Mouse (Mus musculus) CD4-positive helper T cell, adult 2 months (primary cell): ENCODE data around the gene Ctnnbip1.
"Not testable (repeated sequence)": the region's sequence is repeated elsewhere in the genome, so short reads cannot be mapped to it uniquely, and the experiment has no call there.

Source experiments
- DNase-seq: peaks from one replicate; pipeline ENCODE4 v3.0.0-alpha.2; 2012; ENCODE audit warnings: low read depth, missing footprints, low spot score

Gene Ctnnbip1

DNA sequence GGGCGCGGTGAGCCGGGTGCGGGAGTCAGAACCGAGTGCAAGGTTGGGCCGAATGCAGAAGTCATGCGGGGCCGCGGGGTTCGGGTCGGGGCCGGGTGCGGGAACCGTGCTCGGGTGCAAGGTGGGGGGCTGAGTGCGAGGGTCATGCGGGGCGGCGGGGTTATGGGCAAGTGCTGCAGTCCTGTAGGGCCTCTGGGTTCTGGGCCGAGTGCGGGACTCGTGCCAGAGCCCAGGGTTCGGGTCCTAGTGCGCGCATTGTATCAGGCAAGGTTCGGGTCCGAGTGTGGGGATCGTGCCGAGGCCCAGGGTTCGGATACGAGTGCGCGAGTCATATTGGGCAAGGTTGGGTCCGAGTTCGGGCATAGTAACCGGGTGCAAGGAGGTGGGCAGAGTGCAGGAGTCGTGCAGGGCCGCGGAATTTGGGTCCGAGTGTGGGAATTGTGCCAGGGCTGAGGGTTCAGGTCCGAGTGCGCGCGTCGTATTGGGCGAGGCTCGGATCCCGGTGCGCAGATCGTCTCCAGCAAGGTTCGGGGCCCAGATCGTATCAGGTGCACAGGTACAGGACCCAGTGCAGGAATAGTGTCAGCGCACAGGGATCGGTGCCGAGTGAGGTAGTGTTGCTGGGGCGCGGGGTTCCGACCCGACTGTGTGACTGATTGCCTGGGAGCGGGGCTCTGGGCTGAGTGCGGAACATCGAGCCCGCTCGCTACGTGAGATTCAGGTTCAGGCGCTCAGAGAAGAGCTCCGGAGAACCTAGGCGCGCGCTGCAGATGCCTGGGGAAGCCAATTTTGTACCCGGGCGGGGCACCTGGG is 69.0 kb downstream of the Ctnnbip1 start:
- DNase-seq = peak; percentile 20

DNA sequence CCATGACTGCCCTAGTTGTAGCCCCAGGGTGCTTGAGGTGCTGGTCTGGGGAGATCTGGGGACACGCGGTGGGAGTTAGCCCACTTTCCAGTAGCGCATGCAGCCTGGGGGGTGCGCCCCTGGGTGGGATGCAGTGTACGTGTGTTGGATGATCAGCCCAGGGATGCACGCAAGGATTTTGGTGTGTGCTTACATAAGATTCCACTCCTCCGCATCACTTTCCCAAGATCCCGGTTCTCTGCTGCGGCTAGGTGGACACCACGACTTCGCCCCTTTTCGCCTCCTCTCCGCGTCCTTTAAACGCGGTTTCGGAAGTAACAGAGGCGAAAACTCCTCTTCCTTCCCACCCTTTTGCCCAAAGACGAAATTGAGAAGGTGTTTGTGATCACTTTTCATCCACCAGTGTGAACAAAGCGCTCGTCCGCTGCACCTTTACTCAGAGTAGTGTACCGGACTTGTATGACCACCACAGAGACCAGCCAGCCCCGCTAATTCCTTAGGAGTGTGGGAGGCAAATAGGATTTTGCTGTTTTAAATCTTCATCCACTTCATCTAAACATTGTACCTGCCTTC is 69.6 kb downstream of the Ctnnbip1 start:
- no peak for DNase-seq

DNA sequence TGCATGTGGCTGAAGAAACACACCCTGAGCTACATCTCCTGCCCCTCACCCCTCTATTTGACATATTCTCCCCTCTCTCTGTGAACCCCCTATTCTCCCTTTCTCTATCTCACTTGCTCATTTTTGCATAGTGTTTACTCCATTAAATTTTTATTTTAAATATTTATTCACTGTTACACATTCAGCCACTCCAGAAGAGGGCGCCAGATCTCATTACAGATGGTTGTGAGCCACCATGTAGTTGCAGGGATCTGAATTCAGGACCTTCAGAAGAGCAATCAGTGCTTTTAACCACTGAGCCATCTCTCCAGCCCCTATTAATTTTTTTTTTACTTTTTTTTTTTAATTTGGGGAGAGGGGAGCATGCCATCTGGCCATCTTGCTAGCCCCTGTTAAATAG is 72.2 kb downstream of the Ctnnbip1 start:
- DNase-seq = no peak

DNA sequence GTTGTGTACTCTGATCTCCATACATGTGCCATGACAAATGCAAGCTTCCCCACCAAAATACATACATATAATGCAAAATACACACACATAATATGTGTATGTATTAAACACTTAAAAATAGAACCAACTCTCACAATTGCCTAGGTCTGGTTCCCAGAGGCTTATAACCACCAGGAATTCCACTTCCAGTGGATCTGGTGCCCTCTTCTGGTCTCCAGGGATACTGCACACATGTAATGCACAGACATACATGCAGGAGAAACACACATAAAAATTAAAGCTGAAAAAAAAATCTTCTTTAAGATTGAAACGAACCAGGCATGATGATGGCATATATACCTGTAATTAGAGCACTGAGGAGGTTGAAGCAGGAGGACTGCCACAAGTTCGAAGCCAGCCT is 73.5 kb downstream of the Ctnnbip1 start:
- no peak for DNase-seq

DNA sequence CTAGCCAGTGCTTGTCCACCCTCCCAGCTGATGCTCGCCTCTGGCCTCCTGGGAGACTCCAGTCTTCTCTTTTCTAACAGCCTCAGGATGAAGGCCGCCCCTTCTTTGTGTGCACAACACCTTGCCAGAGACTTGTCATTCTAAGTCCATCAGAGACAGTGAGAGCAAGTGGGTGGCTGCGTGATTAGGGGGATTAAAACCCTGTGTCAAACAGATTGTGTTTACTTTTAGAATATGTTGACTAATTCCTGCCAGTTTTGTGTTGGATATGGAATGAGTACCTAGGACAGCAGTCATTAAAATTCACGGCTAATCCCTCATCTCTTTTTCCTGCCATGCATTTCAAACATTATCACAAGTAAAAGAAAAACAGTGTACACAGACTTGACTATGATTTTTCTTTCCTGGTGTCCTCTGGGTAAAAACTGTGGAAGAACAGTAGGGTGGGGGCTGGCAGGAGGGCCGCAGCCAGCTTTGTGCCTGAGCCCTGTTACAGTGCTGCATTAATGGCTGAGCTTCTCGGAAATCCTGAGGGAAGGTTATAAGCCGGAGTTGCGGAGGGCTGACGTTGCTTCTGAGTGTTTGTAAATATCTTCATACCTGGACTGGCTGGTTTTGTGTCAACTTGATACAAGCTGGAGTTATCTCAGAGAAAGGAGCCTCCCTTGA is 77.0 kb downstream of the Ctnnbip1 start:
- DNase-seq = no peak

DNA sequence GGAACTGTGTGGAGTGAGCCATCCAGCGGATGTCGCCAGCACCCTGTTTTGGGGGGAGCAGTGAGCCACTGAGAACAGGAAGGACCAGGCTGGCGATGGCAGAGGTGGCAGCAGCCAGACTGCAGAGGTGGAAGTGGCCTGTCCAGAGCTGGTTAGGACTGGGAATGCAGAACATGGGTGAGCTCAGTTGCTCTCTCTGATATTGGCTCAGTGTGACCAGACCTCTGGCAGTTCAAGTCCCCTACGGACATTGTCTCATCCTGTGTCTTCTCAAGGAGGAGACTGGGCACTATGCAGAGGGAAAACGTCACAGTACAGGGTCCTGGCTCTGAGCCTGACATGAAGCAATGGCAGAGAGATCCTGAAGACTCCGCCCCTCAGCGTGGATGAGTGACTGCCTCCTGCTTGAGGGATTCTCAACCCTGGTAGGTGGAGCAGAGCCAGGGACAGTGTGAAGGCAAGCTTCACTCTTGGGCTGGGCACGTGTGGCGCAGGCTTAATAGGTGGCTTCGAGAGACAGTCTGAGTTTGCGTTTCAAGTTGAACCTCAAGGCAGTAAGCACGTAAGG is 79.7 kb downstream of the Ctnnbip1 start:
- no peak for DNase-seq

DNA sequence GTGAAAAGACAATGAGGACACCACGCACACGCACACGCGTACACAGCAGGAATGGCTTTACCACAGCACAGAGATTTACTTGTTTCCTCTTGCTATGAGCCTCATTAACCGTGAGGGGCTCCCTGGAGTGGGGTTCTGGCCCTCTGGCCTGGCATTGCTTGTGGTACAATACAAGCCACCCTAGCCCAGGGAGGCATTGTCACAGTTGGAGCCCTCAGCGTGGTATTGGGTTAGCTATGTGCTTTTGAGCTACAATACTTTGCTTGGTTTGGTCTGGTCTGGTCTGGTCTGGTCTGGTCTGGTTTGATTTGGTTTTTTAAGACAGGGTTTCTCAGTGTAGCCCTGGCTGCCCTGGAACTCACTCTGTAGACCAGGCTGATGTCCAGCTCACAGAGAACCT is 81.5 kb downstream of the Ctnnbip1 start:
- DNase-seq = no peak

DNA sequence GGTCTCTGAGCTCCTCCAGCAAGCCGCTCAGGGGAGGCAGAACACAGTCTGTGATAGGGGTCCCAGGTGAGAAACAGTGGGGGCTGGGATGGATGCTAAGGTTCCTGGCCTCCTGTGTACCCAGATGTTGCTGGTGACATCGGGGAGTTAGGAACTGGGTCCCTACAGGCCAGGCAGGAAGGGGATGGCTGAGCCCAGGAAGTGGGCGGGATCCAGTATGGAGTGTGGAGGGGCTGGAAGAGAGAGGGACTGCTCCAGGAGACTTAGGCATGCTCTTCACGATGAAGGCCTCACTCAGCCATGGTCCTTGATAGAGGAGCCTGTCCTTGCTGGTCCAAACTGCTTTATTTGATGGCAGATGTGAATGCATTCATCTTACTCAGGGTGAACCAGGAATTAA is 82.1 kb downstream of the Ctnnbip1 start:
- DNase-seq = no peak

DNA sequence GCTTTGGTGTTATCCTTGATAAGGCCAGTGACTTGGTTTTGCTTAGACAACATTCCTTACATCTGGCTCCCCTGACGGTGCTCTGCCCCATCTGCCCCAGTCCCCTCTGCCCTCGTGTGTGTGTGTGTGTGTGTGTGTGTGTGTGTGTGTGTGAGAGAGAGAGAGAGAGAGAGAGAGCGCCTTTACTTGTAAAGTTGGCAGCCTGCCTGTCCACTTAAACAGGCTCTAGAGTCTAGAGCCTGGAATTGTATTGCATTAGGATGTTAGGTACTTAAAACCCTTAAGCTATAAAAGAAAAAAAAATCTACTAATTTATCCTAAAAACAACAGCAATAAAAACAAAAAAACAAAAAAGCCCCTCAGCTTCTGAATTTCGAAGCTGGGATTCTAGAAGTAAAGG is 83.4 kb downstream of the Ctnnbip1 start:
- no peak for DNase-seq

DNA sequence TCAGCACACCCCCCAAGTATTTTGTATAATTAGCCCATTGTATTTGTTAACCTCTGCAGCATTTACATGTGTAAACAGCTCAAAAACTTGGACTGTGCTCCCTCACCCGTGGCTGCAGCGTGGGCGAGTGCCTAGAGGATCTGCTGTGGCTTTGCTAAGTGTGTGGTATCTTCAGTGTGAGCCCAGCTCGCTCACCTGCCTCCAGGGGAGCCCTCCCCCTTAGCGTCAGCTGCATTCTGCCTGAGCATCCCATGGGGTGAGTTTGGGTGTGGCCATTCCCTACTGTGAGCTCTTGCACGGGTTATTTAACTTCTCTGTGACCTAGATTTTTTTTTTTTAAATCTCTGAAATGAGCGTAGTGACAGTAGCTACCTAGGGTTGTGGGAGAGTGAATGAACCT is 84.2 kb downstream of the Ctnnbip1 start:
- no peak for DNase-seq

DNA sequence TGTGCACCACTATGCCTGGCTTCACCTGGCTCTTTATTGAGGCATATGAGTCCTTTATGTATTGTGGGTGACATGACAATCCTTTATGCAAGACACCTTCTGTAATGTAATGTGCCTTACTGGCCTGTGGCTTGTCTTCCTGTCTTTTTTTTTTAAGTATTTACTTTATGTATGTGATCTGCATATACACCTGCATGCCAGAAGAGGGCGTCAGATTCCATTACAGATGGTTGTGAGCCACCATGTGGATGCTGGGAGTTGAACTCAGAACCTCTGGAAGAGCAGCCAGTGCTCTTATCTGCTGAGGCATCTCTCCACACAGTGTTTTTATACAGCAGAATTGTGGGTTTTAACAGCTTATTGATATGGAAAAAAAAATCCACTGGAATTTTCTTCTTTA is 85.8 kb downstream of the Ctnnbip1 start:
- DNase-seq = no peak

DNA sequence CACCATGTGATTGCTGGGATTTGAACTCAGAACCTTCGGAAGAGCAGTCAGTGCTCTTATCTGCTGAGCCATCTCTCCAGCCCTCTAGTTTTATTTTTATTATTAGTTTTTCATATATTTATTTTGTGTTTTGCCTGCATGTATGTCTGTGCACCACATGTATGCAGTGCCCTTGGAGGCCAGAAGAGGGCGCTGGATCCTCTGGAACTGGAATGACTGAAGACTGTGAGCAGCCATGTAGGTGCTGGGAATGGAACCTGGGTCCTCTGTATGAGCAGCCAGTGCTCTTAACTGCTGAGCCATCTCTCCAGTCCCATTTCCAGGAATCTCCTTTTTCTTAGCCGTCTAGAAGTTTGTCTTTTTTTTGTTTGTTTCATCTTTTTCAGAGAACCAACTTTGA is 86.5 kb downstream of the Ctnnbip1 start:
- no peak for DNase-seq

DNA sequence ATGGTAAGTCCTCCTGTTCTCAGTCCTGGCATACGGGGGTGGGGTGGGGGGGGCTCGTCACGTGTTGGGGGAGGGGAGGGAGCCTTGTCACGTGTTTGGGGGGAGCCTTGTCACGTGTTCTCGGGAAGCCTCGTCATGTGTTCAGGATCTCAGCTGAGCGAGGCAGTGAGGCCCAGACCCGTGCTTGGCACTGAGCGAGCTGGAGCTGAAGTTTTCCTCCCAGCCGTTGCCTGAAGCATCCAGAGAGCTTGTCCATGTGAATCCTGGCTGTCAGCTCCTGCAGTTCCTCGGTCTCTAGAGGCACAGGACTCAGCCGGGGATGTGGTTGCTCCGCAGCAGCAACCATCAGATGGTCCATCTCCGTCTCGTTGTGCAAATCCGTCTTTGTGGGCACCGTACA is 88.0 kb downstream of the Ctnnbip1 start:
- no peak for DNase-seq

DNA sequence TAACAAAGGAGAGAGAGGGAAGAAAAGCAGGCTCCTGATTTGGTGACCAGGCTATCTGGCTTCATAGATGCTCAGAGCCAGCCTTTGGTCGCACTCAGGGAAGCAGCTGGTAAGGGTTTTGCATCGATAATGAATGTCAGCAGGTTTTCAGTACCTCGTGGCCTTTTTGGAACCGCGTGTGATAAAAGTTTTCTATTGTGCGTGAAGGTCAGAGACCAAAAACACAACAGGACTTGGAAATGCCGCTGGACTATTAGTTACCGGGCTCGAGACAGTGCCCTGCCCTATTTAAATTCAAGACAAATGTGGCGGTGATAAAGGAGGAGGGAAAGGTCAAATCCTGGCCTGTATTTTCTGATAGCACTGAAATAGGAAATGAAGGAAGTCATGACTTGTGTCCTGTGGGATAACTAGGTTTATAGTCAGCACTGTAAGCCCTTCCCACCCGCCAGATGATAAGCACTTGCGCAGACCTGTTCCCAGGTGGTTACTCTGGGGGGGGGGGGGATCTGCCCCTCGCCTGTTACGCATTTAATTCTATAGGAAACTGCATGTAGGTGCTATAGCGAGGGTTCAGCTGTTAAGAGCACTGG is 88.8 kb downstream of the Ctnnbip1 start:
- no peak for DNase-seq

DNA sequence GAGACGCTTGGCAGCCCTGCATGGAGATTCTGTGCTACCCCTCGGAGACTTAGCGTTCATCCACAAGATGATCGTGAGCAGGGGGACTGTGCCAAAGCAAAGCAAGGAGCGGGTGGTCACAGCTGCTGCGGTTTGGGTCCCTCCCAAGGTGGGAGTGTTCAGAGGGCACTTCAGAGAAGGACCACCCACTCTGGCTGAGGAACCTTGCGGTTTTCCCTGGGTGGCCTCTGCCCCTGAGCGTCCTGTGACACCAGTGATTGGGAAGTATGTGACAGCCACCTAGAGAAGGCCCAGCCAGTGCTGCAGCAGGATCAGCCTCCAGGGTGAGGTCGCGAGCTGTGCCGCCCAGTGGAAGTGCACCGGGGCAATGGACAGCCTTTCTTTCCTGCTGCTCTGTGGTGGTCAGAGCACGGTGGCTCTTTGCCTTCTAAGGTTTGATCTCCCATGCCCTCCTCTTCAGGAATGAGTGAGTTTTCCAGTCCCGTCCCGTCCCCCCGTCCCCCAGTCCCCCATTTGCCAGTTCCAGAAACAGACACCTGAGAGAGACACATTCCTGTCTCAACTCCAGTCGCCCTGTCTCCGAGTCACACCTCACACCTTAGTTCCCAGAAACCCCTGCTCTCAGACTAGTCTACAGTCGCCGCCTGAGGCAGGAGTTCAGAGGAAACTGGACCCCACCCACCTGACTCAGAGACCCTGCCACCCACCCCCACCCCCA is 89.7 kb downstream of the Ctnnbip1 start:
- no peak for DNase-seq

DNA sequence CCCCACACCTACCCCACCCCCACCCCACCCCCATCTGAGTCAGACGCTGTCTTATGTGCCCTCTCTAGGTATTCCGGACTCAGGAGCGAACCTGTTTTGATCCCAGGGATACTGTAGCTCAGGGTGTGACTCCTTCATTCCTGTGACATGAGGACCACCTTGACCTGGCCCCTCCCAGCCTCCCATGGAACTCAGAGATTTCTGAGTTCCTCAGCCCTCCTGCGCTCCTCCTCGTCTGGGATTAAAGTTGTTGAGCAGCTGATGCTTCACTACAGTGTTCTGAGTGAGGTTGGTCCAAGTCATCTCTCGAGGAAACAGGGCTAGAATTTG is 90.2 kb downstream of the Ctnnbip1 start:
- no peak for DNase-seq

DNA sequence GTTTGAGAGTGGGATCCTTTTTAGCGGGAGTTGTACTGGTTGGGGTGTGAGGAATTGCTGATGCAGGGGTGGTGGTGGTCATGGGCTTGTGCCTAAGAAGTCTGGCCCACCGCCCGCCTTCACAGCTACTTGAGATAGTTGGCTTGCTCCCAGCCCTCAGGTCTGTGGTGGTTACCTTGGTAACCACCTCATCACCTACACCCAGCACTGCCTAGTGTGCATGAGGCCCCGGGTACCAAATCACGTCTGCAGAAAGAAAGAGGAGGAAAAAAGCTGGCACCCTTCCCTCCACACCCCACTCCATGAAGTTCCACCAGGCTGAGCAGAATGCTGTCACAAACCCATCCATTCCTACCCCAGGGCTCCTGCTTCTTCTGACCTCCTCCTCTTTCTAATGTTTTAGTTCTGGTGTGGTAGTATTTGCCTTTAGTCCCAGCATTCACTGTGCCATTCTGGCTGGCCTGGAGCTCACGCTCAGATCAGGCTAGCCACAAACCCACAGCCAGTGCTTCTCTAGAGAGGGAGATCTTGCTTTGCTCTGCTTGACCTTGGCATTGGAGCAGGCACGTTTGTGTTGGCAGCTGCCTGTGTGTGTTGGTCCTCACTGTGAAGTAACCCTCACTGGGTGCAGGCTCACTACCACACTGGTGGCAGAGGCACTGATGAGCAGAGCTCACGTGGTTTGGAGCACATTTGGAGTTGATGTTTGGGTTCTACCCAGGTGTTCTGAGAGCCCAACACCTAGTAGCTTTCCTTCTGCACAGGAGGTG is 91.4 kb downstream of the Ctnnbip1 start:
- DNase-seq = no peak

DNA sequence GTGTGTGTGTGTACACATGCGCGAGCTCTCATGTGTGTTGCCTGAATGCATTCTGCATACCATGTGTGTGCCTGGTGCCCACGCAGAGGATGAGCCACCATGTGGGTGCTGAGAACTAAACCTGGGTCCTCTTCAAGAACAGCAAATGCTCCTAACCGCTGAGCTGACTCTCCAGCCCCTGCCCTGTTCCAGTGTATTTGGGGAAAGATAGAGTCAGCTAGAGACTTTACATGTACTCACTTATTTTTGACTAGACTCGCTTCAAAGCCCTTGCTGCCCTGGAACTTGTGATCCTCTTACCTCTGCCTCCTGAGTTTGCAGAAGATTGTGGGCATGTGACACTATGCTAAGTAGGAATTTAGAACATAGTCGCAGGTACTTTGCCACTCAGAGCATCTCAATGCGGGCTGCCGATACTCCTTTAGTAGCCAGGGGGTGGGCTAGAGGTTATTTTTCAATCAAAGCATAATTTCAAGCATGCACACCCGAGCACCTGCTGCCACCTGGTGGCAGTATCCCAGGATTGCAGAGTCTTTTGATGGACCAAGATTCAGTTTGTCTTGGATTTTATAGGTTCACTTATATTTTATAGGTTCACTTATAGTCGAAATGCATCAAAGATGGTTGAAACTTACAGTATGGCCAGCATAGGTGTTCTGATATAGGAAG is 93.5 kb downstream of the Ctnnbip1 start:
- DNase-seq = peak; percentile 60

DNA sequence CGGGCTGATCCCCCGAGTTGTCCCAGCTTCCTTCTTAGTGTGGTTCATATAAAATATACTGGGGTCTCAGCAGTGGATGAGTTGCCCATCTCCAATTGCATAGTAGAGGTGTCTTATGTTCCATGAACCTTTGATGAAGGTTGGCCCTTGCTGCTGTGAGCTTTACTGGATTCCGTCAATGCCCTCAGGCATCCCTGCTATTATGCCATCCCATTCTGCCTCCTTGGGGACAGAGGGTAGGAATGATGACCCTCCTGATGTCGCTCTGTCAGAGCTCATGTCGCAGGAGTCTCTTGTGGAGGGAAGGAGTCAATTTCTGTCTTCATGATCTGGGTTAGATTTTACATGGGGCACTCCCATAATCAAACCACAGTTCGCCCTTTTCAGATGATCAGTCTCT is 95.5 kb downstream of the Ctnnbip1 start:
- DNase-seq = not testable (repeated sequence)

DNA sequence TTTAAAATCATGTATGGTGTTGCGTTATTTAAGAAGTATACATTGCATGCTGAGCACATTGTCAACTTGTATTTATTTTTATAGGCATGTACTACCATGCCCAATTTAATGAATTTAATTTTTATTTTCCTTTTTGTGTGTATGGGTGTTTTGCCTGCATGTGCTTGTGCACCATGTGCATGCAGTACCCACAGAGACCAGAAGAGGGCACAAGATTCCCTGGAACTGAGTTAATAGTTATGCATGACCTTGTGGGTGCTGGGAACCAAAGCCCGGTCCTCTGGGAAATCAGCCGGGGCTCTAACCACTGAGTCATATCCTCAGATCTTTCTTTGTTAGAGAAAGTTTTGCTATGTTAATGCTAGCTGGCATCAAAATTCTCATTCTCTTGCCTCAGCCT is 96.8 kb downstream of the Ctnnbip1 start:
- no peak for DNase-seq
